Mouse (Mus musculus): ENCODE results near the gene Fubp3.

DNA sequence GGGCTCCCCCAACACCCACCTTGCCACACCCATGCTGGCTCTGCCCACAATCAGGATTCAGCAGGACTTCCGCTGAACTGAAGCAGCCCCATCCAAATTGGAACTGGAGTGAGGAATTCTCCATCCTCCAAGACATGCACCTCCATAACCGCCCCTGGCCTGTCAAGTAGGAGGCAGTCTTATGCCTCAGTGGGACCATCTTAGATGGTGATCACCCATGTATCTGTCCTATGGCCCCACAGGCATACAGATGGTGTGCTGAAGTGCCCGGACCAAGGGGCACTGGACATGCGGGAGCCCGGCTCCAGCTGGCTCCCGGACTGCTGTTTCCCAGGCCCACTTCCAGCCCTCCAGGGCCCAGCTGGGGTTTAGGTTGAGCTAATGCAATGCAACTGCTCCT lies 46.8 kb downstream of the Fubp3 start:
- TF ChIP-seq POLR2A (IDR thresholded peaks at IDR 0.05; ENCODE audit: borderline replicate concordance, control insufficient read depth, low read depth, low read length): no peak
- TF ChIP-seq CTCF (IDR thresholded peaks at IDR 0.05; ENCODE audit: control insufficient read depth, insufficient read depth, low read length): no peak

All from bone marrow, adult 2 months (tissue).